Mouse (Mus musculus) forebrain, postnatal 0 days (tissue): Measurements from ENCODE around the gene Pcca. TPM values are rescaled to one million over a fixed set of nuclear protein-coding genes. Genes with fewer than 3 reads are reported as not detected.

ENCODE experiments used
- ATAC-seq: fragments of 200-750 bp; cut with Nextera tagmentation; 2 replicates; pipeline ENCODE4 v1.8.0; 2017; ENCODE audit warnings: mild to moderate bottlenecking, moderate library complexity
- DNase-seq: peaks from one replicate; pipeline ENCODE4 v3.0.0-alpha.2; 2015
- H3K27ac ChIP-seq: fragments of 300-500 bp; sonication (generic); 2 replicates; pipeline ENCODE4 v1.5.1; 2014; ENCODE audit warnings: low read depth, mild to moderate bottlenecking, antibody characterized with exemption, low read length, moderate library complexity, mixed read lengths
- H3K27me3 ChIP-seq: fragments of 300-500 bp; sonication (generic); 2 replicates; pipeline ENCODE4 v1.6.1; 2014; ENCODE audit warnings: mild to moderate bottlenecking, low read length, mixed read lengths; ENCODE audit not compliant: insufficient read depth
- H3K36me3 ChIP-seq: fragments of 300-500 bp; sonication (generic); 2 replicates; pipeline ENCODE4 v1.6.1; 2014; ENCODE audit warnings: mild to moderate bottlenecking, moderate library complexity; ENCODE audit not compliant: insufficient read depth
- H3K4me1 ChIP-seq: fragments of 300-500 bp; sonication (generic); 2 replicates; pipeline ENCODE4 v1.6.1; 2014; ENCODE audit warnings: antibody characterized with exemption; ENCODE audit not compliant: insufficient read depth
- H3K4me2 ChIP-seq: fragments of 300-500 bp; sonication (generic); 2 replicates; pipeline ENCODE4 v1.6.1; 2014; ENCODE audit warnings: low read depth, mild to moderate bottlenecking, moderate library complexity
- H3K4me3 ChIP-seq: fragments of 300-500 bp; sonication (generic); 2 replicates; pipeline ENCODE4 v1.5.1; 2014; ENCODE audit warnings: low read depth, low read length, mixed read lengths
- H3K9ac ChIP-seq: fragments of 300-500 bp; sonication (generic); 2 replicates; pipeline ENCODE4 v1.6.1; 2014; ENCODE audit warnings: mild to moderate bottlenecking
- H3K9me3 ChIP-seq: fragments of 300-500 bp; sonication (generic); 2 replicates; pipeline ENCODE4 v1.6.1; 2016; ENCODE audit warnings: low read length
- CTCF ChIP-seq: sonication (generic); IDR thresholded peaks from 2 replicates; pipeline ENCODE4 v1.5.1; 2016; ENCODE audit warnings: antibody characterized with exemption, control low read depth, low read depth
- WGBS: fragments of 180-500 bp; shearing (Covaris S2); extraction: QIAGEN DNeasy Blood & Tissue Kit; methylation state at CpG from one replicate; pipeline ENCODE4 v1.1.7; 2014; 5-methylcytosine and 5-hydroxymethylcytosine counted together
- polyA plus RNA-seq: library from polyadenylated mRNA; unstranded; fragments of >200 nt; fragmentation: Nextera tagmentation; extraction: Ambion mirVana; gene quantifications from 2 replicates; pipeline ENCODE4 v1.2.1, GENCODE M21; 2015
- total RNA-seq: library from RNA; depleted of rRNA; stranded (reverse); fragments of >200 nt; gene quantifications from 2 replicates; pipeline ENCODE4 v1.2.3, GENCODE M21; 2014; rRNA removed

Pcca gene
- total and polyA plus RNA-seq, 2 experiments from 2014 or later = 12.4 to 29.4 TPM

DNA sequence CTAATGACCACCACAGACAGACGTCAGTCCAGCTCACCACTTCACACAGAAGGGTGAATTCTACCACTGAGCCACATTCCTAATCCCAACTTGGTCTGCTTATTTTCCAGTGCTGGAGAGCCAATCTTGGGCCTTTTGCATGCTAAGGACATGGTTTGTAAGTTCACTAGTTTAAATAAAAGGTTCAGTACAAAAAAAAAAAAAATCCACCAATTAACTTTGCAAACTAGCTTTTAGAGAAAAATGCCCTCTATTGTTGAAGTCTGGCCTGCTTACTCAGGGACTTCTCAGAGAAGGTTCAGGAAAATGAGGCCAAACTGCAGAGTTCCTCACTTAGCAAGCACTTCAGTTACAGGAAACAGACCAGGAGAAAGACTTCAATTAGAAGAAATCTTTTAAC is 378.0 kb downstream of the Pcca start:
- H3K4me1 ChIP-seq = no peaks in the 10 kb centered on the region
- peak overlapping the region; percentile 98 for H3K4me2 ChIP-seq
- no peak overlapping the region; the same call in 1 of the 2 replicates for H3K9ac ChIP-seq
- no peak for DNase-seq
- WGBS = 53% methylated on average over 1 of the region's 1 CpGs
- no peaks in the 10 kb centered on the region for H3K36me3 ChIP-seq
- H3K27ac ChIP-seq = no peak overlapping the region
- H3K4me3 ChIP-seq = peak overlapping the region; percentile 57; the same call in 1 of the 2 replicates
- TF ChIP-seq CTCF = no peak
- 0 out of 2 replicates have a peak, but pooled peaks cover 3% of the 10 kb centered on the region for H3K27me3 ChIP-seq
- ATAC-seq = no peak
- peaks cover 7% of the 10 kb centered on the region; the same call in 1 of the 2 replicates for H3K9me3 ChIP-seq

DNA sequence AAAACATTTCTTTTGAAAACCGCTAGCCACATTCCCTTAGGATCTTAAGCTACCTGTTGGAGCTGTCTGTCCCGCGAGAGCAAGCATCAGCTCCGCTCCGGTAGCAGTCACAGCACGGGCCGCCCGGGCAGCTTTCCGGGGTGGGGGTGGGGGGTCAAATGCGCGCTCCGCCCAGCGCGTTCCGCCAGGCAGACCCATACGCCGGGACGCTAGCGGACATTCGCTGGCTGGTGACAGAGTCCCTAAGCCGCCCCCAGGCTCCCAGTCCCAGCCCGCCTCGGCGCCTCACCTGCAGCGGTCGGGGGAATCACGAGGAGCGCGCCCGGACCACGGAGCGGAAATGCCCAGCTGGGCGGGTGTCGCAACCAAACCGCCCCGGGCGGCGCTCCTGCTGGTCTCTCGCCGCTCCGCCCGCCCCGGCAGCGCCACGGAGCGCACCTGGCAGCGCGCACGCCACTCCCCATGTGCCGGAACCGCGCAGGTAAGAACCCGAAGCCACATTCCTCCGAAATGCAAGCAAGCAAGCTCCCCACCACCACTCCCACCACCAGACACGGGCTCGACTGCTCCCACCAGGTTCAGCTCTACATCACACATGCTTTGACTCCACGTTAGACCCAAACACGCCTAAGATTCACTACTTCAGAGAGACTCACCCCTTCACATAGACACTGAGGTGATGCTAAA is 378.8 kb downstream of the Pcca start:
- DNase-seq (peak; percentile 39), ATAC-seq (peak; percentile 82)
- 0 out of 2 replicates have a peak, but pooled peaks cover 3% of the 10 kb centered on the region for H3K27me3 ChIP-seq
- no peaks in the 10 kb centered on the region for H3K4me1 ChIP-seq
- no peaks in the 10 kb centered on the region for H3K36me3 ChIP-seq
- H3K27ac ChIP-seq = no peak overlapping the region
- 0 out of 2 replicates have a peak, but pooled peaks cover 3% of the 10 kb centered on the region for H3K9me3 ChIP-seq
- peak overlapping the region; percentile 98 for H3K4me2 ChIP-seq
- peak; percentile 2; the same call in 1 of the 2 replicates for TF ChIP-seq CTCF
- peak overlapping the region; percentile 56 for H3K9ac ChIP-seq
- H3K4me3 ChIP-seq = peak overlapping the region; percentile 57
- WGBS = under 1% methylated on average over 53 of the region's 58 CpGs

DNA sequence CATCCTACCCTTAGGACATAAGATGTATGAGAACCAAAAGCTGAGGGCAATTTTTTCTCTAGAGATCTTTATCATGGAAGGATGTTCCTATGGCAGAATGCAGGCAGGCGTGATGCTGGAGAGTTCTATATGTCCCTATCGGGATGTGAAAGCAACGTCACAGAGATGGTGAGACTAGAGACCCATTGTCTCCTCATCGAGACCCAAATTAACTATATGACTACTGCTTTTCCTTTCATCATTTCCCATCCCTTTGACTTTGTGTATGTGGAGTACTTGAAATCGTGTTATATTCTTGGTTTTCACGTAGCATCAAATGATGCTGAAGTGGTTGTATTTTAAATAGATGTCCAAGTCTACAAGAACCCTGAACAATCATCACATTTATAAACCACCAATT is 379.5 kb downstream of the Pcca start, which contains the start of gene Ggact:
Ggact (minus strand) TSS at position 101 of the 400 bp plus-strand sequence.
- DNase-seq = no peak
- H3K9ac ChIP-seq = peak within 1 kb of the TSS; percentile 56
- no peak within 1 kb of the TSS for H3K27ac ChIP-seq
- 76% methylated on average over 6 of the region's 6 CpGs for WGBS
- H3K4me1 ChIP-seq = no peaks in the 10 kb centered on the region
- TF ChIP-seq CTCF = no peak
- peak within 1 kb of the TSS; percentile 57 for H3K4me3 ChIP-seq
- no peak for ATAC-seq
- peak within 1 kb of the TSS; percentile 98 for H3K4me2 ChIP-seq
- 0 out of 2 replicates have a peak, but pooled peaks cover 2% of the 10 kb centered on the region for H3K9me3 ChIP-seq
- 0 out of 2 replicates have a peak, but pooled peaks cover 3% of the 10 kb centered on the region for H3K27me3 ChIP-seq
- H3K36me3 ChIP-seq = no peaks in the 10 kb centered on the region

DNA sequence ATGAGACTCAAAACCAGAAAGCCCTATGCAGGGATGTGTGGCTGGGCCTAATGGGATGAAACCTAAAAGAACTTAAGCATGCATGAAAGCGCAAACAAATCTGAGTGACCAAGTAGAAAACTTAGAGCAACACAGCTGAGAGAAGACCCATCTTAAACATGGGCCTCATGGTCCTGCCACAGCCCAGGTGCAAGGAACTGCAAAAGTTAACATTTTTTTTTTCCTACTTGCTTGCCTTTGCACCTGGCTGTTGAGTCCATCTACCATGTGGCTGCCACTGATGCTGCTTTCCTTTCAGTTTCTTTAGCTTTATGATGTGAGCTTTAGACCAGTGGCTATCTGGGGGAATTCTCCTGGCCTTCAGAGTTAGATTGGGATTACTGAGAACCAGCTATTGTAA is 383.6 kb downstream of the Pcca start:
- Histone ChIP-seq H3K9me3 (no peaks in the 10 kb centered on the region), H3K36me3 (no peaks in the 10 kb centered on the region), H3K4me1 (no peaks in the 10 kb centered on the region), H3K4me2 (no peak overlapping the region), H3K4me3 (no peak overlapping the region), H3K27me3 (0 out of 2 replicates have a peak, but pooled peaks cover 3% of the 10 kb centered on the region), H3K9ac (no peak overlapping the region), H3K27ac (no peak overlapping the region)
- ATAC-seq = no peak
- TF ChIP-seq CTCF = no peak
- WGBS = 98% methylated on average over 1 of the region's 1 CpGs
- DNase-seq = no peak

DNA sequence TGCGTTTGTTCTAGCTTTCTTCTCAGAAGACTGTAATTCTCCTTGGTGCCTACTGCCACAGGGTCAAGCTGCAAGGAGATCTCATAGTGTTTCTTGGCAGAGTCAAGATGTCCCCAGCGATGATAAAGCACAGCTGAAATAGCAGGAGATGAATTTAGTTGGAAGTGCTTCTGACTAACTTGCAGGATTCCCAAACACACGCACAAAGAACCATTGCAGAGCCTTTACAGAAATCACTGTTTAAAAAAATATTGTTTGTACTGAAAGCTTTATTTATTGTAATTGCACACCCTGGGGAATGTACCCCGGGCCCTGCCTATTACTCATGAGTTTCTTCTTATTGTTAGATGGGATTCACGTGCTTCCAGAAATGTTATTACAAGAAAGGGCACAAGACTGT is 385.9 kb downstream of the Pcca start:
- WGBS = 76% methylated on average over 5 of the region's 5 CpGs
- no peak overlapping the region for H3K4me3 ChIP-seq
- H3K27me3 ChIP-seq = no peaks in the 10 kb centered on the region
- DNase-seq (no peak), ATAC-seq (no peak)
- TF ChIP-seq CTCF = no peak
- H3K36me3 ChIP-seq = 0 out of 2 replicates have a peak, but pooled peaks cover under 1% of the 10 kb centered on the region
- no peak overlapping the region for H3K4me2 ChIP-seq
- no peak overlapping the region for H3K27ac ChIP-seq
- no peaks in the 10 kb centered on the region for H3K9me3 ChIP-seq
- H3K4me1 ChIP-seq = no peaks in the 10 kb centered on the region
- no peak overlapping the region for H3K9ac ChIP-seq

DNA sequence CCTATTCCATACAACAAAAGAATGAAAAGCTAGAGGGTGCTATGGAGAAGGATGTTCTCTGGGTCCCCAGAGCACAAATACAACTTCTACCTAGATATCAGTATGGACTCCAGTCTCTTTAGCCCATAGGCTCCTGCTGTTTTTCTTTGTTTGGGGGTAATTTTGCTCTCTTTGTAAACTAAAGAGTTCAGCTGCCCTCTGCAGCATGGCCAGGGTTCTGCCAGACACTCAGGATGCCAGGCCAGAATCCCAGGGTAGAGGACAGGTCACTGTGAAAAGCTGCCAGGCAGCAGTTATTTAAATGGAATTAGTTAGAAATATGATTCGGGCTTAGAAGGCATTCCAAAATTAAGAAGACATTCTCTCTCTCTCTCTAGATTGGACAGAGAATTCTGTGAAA is 402.3 kb downstream of the Pcca start:
- 66% methylated on average over 1 of the region's 1 CpGs for WGBS
- no peak overlapping the region for H3K9ac ChIP-seq
- H3K4me3 ChIP-seq = no peak overlapping the region
- DNase-seq (no peak), ATAC-seq (no peak)
- peaks cover 19% of the 10 kb centered on the region for H3K36me3 ChIP-seq
- no peak for TF ChIP-seq CTCF
- no peaks in the 10 kb centered on the region for H3K4me1 ChIP-seq
- H3K4me2 ChIP-seq = no peak overlapping the region
- H3K9me3 ChIP-seq = no peaks in the 10 kb centered on the region
- no peaks in the 10 kb centered on the region for H3K27me3 ChIP-seq
- H3K27ac ChIP-seq = no peak overlapping the region

Other genes with a start within 250 kb of the Pcca start
- 0.33 and 0.38 TPM in 2 replicates for gene Gm5089, start 83.2 kb upstream of the Pcca start, total RNA-seq
- gene Gm5089, start 83.2 kb upstream of the Pcca start, polyA plus RNA-seq = 0.12 TPM in 1 of 2 replicates, not detected in the other
- gene Zic5, start 68.6 kb upstream of the Pcca start, total RNA-seq = 13.9 and 22.8 TPM in 2 replicates
- 5.1 and 13.8 TPM in 2 replicates for gene Zic5, start 68.6 kb upstream of the Pcca start, polyA plus RNA-seq
- 44.9 and 105 TPM in 2 replicates for gene Zic2, start 58.9 kb upstream of the Pcca start, total RNA-seq
- 9.6 and 16.3 TPM in 2 replicates for gene Zic2, start 58.9 kb upstream of the Pcca start, polyA plus RNA-seq
- gene Gm10837, start 43.7 kb upstream of the Pcca start, total RNA-seq = 0.15 and 1.0 TPM in 2 replicates
- 0.23 TPM in 1 of 2 replicates, not detected in the other for gene Gm10837, start 43.7 kb upstream of the Pcca start, polyA plus RNA-seq